In genomic region chr4:81501802-81502201, GRCm38 (mm10) we compare ENCODE assay signal across 19 mouse cellular contexts. TPM values are rescaled to one million over a fixed set of nuclear protein-coding genes. Genes with fewer than 3 reads are reported as not detected.
"Had no signal": no experiment of that assay in that cellular context is flagged by ENCODE, and none has a peak within 500 bp of the region (broad histone marks: within the 10 kb centered on the region; RNA-seq: fewer than 3 reads in every experiment).

No protein-coding gene starts in this region.

- H3K9ac ChIP-seq: limb, embryonic 12.5 days; limb, embryonic 15.5 days; liver, embryonic 13.5 days; midbrain, embryonic 13.5 days; neural tube, embryonic 13.5 days had no signal

- H3K27ac ChIP-seq: kidney, postnatal 0 days; limb, embryonic 12.5 days; limb, embryonic 15.5 days; liver, embryonic 13.5 days; midbrain, embryonic 10.5 days; midbrain, embryonic 13.5 days; neural tube, embryonic 13.5 days had no signal

- DNase-seq: kidney, postnatal 25 days; left cerebral cortex, postnatal 4 days; liver, embryonic 13.5 days; retina, postnatal 1 day; right cerebral cortex, postnatal 25 days; thymus, adult 18-20 months; thymus, postnatal 36 days had no signal

- H3K4me2 ChIP-seq: limb, embryonic 12.5 days; limb, embryonic 15.5 days; liver, embryonic 13.5 days; midbrain, embryonic 13.5 days; neural tube, embryonic 13.5 days had no signal

- ATAC-seq: intestine, postnatal 0 days; midbrain, embryonic 13.5 days; midbrain, embryonic 16.5 days had no signal

- H3K27me3 ChIP-seq: limb, embryonic 12.5 days; limb, embryonic 15.5 days; liver, embryonic 13.5 days; megakaryocyte, embryonic 14.5 days; midbrain, embryonic 13.5 days; neural tube, embryonic 13.5 days had no signal

- H3K36me3 ChIP-seq: limb, embryonic 12.5 days; limb, embryonic 15.5 days; liver, embryonic 13.5 days; midbrain, embryonic 10.5 days; midbrain, embryonic 13.5 days; neural tube, embryonic 13.5 days had no signal

- H3K4me3 ChIP-seq: limb, embryonic 12.5 days; limb, embryonic 15.5 days; liver, embryonic 13.5 days; megakaryocyte, embryonic 14.5 days; midbrain, embryonic 10.5 days; midbrain, embryonic 13.5 days; myocyte; neural tube, embryonic 13.5 days had no signal

- H3K4me1 ChIP-seq: limb, embryonic 15.5 days; liver, embryonic 13.5 days; megakaryocyte, embryonic 14.5 days; midbrain, embryonic 10.5 days; midbrain, embryonic 13.5 days; neural tube, embryonic 13.5 days had no signal

- H3K9me3 ChIP-seq: limb, embryonic 12.5 days; limb, embryonic 15.5 days; liver, embryonic 13.5 days; megakaryocyte, embryonic 14.5 days; midbrain, embryonic 10.5 days; midbrain, embryonic 13.5 days; neural tube, embryonic 13.5 days had no signal

RNA-seq across cellular contexts. Expression of gene Mpdz, which starts 59.2 kb away (rescaled TPM):
- total RNA-seq: monocyte, adult 5-6 weeks; neutrophil, adult 5-6 weeks had no signal
